Mouse (Mus musculus) lung, postnatal 36 days (tissue): ENCODE data around the gene Dse.
A peak's percentile ranks its signal among the peaks of the same experiment; 100 is the strongest.
"Not testable (repeated sequence)": the region's sequence is repeated elsewhere in the genome, so short reads cannot be mapped to it uniquely, and the experiment has no call there.

Source experiments
- DNase-seq: peaks from one replicate; pipeline ENCODE4 v3.0.0; 2022; ENCODE audit warnings: mixed read lengths

Gene Dse

DNA sequence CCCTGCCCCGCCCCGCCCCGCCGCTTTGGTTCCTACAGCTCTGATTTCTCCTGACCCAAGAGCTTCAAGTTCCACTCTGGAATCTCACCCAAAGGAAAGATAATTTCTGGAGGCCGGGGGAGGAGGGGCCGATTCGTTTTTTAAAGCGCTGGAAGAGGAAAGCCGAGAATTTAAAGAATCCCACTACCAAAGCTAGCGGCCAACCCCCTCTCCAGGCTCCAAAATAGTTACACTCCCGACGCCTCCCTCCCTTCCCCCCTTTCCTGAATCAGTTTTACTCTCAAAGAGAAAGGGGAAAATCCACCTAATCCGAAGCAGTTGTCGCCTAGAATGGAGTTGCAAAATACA lies at the start of gene Dse:
Gene Dse, minus strand, starts transcription at position 213 of the 348 bp plus-strand sequence.
- DNase-seq: peak; percentile 26

DNA sequence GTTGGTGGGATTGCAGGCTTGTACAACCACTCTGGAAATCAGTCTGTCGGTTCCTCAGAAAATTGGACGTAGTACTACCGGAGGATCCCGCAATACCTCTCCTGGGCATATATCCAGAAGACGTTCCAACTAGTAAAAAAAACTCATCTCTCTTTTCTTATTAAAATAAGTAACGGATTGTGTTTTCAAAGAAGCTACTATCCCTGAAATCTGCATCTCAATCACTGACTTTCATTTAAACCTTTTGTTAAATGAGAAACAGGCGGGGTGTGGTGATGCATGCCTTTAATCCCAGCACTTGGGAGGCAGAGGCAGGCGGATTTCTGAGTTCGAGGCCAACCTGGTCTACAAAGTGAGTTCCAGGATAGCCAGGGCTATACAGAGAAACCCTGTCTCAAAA lies 45.3 kb upstream of the Dse start:
- not testable (repeated sequence) for DNase-seq

DNA sequence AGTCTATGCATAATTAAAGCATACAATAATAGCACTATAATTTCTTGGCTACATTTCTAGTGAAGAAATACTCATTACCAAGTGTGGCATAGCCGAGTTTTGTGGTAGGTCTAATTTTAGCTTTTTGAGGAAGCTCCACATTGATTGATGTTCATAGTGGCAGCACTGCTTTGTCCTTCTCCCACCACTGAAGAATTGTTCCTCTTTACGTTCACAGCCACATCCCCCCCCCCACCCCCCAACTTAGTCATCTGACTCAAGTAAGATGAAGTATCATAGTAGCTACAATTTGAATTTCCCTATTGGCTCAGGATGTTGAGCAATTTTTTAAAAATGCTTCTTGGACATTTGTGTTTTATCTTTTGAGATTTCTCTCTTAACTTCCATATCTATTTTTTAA lies 42.1 kb upstream of the Dse start:
- peak; percentile 8 for DNase-seq

DNA sequence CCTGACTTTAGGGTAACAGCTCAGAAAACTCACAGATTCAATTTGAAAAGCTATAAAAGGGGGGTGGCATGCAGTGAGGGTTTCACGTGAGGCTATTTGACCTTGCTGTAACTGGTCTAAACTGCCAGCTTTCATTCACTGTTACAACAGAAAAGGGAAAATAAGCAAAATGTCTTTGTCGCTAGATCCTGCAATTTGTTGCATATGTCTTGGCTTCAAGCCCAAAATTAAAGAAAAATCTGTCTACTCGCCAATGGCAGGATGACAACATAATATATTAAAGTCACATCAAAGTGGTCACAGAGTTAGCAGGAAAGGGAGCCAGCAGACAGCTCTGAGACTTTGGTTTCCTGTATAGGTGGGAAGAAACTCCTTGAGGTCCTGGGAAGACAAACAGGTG lies 40.2 kb upstream of the Dse start:
- no peak for DNase-seq

DNA sequence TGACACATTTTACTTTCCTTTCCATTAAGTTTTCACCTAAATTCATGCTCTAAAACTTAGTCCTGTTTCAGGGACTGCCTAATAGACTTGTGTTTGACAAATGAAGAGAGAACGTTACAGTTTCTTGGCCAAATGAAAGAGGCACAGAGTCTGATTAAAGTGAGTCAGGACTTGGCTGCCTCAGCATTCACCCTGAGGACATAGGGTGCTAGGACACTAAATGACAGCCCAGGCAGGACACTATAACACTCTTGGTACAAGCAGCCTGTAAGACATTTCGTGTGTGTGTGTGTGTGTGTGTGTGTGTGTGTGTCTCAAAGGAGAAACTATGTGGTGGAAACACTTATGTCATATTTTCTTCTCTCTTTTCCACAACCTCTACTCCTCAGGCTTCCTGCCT lies 38.6 kb upstream of the Dse start:
- DNase-seq: peak; percentile 80

DNA sequence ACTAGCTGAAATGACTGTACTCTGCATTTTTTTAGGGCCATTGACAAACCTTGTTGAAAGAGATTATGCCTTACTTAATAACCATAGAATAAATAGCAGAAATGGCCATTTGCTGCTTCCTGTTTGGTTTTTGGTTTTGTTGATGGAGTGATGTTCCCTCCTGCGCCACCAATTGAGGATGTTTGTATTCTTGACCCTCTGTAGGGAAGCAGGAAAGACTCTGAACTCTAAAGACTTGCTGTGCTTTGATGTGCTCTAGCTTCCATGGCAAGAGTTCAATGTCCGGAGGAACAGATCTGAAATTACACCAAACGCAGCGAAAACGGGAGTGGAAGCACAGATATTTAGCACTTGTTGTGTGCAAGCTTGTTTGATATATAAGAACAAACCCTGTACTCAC lies 37.2 kb upstream of the Dse start:
- DNase-seq: peak; percentile 22

DNA sequence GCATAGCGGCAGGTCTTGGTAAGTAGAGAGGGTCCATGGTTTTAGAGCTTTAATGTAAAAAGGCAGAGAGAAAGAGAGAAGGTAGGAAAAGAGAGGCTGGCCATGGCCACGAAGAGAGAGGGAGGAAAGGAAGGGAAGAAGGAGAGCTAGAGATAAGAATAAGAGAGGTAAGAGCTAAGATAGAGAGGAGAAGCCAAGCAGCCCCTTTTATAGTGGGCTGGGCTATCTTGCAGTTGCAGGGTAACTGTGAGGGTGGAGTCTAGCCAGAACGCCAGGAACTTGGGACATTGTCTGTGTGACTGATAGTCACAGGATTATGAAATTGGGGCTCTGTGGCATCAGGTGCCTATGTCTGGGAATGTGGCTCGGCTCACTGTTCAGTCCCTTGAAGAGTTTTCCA lies 31.0 kb upstream of the Dse start:
- no peak for DNase-seq

DNA sequence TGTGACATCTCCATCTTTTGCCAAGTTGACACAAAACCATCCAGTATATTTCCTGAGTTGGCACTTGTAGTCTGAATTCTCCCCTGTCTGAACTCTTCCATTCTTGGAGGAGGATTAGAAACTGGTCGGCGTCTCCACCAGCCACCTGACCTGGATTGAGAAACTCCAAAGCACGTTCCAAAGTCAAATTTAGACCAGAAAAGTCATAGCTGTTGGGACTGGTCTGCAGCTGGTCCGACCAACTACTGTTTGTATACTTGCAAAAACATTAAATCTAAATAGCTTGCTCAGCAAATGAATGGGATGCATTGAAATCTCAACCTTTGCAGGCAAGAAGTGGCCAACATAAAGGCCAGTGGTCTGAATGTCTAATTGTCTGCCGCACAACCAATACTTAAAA lies 29.1 kb upstream of the Dse start:
- peak; percentile 49 for DNase-seq

DNA sequence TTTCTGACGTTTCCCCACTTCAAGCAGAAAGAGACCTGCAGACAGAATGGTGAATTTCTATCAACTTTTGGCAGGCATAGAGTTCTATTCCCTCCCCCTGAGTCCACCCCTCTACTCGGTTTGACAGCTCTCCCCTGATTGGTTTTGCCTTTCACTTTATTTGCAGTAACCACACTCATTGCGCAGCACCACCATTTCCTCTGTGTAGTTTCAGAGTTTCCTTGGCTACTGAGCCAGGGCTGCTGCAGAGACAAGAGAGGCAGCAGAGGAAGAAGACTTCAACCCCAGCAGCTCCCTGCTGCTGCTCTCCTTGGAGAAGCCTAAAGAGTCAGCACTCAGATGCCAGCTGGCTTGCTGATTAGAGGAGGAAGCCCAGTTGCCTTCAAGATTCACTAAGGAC lies 27.9 kb upstream of the Dse start:
- DNase-seq: peak; percentile 45

DNA sequence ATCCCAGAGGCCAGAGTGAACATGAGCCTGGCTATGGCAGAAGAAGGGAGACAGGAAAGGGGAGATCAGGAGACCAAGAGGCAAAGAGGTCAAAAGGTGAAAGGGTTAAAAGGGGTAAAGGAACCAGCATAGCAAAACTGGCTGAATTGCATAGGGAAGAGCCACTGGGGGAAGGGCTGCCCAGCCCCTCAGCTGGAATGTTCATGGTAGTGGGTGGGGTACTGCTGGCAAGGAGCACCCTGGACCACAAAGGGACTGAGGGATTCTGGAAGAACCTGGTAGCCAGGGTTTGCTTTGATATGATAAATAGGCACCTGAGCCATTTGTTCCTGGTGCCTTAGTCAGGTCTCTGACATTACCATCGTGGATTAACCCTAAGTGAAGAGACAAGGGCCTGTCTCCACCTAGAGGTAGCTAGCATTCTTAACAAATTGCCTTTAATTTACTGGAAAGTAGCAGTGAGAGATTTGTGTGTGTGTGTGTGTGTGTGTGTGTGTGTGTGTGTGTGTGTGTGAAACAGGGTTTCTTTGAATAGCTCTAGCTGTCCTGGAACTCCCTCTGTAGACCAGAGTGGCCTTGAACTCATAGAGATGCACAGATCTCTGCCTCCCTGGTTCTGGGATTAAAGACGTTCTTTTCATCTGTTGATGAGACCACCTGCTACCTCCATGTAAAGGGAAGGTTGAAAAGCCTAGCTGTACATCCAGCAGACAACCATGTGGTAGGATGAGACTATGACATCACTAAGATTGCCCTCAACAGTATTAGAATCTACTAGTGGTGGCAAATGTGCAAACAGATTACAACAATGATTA lies 26.6 kb upstream of the Dse start:
- no peak for DNase-seq

DNA sequence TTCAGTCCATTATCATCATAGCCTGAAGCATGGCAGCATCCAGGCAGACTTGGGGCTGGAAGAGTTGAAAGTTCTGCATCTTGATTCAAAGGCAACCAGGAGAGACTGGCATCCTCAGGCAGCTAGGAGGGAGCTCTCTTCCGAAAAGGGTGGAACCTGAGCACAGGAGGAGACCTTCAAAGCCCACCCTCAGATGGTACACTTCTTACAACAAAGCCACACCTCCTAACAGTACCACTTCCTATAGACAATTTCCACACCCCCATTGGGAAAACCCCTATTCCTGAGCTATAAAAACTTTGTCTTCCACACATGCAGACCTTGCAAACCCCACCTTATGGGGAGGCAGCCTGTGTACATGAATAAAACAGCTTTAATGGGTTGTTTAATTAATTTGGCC lies 25.9 kb upstream of the Dse start:
- no peak for DNase-seq

DNA sequence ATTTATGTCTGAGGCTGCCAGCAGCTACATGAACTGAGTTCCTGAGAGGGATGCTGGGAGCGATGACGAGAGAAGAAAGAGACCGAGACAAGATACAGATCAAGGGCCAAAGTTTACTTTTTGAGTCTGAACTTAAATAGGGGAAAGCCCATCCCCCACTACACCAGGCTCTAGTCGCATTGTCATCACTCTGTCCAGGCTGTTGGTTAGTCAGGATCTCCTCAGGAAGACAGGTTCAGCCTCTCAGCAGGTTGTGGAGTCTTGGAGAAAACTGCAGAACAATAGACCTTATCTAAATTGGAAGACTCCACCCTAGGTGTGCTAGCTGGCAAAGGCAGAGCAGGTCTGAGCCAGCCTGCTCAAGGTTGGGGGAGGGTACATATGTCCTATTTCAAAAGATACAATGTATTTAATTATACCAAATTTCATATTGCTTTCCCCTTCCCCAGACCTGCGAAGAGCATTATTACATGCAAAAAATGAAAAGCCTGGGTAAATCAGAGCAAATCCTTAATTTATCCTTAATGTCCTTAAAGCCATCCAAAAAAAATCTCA lies 22.7 kb upstream of the Dse start:
- no peak for DNase-seq

DNA sequence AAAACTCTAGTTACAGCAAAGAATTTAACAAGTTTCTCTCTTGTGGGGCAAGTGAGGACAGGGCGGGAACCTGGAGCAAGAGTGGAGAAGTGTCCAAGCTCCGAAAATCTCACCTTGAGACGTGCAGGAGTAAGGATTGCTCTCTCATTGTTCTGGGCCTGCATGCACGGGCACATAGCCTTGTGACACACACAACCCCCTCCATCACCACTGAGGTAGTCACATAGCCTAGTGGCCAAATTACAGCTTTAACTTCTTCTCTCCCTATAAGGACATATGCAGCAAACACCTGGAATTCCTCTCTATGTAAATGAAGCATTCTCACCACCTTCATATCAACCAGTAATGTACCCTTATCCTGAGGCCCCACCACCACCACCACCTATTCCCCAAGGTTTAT lies 22.0 kb upstream of the Dse start:
- DNase-seq: no peak

DNA sequence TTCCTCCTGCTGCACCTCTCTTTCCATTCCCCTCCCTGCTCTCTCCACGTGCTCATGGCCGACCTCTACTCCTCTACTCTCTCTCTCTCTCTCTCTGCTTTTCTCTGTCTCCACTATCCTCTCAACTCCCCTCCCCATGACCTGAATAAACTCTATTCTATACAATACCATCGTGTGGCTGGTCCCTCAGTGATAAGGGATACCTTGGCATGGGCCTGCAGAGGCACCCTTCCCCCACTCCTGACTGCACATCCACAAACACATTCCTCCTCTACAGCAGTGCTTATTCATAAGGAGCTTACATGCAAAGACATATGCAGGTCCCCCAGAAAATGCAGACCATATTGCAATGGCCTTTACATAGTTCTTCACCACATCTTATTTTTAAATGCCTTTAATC lies 16.1 kb upstream of the Dse start:
- no peak for DNase-seq

DNA sequence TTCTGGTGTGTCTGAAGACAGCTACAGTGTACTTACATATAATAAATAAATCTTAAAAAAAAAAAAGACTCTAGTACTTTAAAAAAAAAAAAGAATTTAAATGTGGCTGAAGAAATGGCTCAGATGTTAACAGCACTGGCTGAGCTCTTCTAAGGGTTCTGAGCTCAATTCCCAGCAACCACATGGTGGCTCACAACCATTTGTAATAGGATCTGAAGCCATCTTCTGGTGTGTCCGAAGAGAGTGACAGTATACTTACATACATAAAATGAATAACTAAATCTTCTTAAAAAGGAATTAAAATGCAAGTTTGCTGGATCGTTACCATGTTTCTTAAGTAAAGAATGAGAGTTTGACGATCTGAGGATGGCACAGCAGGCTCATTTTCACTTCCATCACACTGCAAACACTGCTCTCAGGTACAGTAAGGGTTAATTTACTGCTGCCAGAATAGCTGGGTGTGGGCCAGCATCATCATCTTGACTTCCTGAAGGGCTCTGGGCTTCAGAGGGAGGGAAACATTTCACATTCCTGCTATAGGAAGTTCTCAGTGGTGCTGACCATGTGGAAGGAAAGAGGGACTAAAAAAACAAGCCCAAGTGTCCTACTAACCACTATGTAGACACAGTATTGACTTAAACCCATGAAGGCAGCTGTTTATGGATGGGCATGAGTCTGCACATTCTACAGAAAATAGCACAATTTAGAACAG lies 14.6 kb upstream of the Dse start:
- DNase-seq: no peak

DNA sequence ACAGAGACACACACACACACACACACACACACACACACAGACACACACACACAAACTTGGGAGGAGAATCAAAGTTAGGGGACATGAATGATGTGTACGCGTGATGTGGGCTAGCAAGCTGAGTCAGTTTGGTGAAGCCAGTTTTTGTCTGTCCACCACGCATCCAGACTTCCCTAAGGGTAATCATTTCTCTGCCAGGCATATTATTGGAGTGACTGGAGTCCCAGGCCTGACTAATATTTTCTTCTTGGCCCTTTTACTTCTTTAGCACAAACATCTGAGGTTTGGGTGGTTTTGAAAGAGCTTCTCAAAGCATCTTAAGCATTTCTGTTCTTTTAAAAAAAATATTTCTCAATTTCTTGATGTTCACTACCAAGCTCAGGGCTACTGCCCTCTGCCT lies 10.7 kb upstream of the Dse start:
- no peak for DNase-seq

DNA sequence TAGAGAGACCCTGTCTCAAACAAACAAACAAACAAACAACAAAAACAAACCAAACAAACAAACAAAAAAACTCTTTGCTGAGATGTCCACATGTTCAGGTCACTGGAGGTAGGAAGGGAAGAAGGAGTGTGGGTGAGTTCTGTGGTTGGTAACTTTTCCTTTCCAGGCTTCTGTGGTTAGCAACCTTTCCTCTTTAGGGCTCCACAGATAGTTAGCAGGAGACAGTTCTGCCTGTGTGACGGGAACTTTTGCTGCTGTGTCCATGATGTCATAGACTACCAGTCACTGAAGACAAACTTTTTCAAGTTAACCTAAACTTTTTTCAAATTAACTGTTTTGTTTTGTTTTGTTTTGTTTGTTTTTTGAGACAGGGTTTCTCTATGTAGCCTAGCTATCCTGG lies 8.2 kb upstream of the Dse start:
- no peak for DNase-seq

DNA sequence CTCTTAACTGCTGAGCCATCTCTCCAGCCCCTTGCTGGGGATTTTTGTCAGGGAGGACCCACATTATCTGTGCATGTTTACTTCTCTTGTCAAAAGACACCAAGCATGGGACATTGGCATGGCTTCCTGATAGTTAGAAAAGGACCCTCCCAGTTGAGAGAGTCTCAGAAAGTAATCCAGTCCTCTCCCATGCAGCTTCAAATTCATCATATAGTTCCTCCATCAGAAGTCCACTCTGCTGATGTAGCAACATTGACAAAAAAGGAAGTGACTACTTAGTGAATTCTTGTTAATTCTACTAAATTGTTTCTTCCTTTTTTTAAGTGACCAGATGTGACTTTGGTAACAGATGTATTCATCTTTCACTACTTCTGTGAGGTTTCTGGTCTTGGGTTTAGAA lies 2.4 kb upstream of the Dse start:
- no peak for DNase-seq

DNA sequence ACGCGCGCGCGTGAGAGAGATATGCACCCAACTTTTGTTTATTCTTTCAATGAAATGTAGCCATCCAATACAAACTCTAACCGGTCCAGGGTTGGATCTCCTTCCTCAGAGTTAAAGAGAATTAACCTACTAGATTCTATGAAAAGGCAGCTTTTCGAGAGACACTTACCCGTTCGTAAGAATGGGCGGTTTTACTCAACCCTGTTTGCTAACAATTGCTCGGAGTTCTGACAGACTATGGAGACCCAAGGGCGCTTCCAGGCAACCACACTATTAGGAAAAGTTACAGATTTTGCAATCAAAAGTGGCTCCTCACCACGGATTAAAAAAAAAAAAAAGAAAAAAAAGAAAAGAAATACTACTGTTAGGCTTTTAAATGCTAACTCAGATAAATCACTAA lies 516 bp upstream of the Dse start:
- DNase-seq: peak; percentile 46

DNA sequence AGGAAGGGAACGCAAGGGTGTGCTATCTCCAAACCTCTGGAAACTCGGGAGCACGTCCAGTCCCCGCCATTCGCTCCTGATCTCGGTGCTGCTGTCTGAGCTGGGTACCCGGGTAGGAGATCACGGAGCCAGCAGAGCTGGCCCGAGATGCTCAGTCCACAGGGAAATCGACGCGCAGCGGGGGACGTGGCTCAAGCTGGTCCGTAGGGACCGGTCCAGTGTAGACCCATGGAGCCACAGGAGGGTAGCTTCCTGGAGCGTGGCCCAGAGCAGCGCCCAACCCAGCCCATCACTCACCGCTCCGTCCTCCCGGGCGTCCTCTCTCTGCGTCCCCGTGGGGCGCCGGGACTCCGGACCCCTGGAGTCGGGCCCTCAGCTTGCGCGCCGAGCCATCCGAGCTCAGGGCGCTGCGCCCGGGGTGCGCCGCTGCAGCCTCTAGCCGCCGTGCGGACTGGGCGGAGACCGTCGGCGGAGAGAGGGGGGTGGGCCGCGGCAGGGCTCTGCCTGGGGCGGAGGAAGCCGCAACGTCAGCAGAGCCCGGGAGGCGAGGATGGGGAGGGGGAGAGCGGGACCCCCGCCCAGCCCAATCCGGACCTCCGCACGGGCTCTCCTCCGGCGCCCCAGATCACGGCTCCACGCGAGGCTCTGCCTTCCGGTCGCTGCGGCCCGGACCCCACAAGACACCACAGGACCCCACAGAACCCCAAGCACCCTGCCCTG lies 572 bp downstream of the Dse start:
- DNase-seq: peak; percentile 63

DNA sequence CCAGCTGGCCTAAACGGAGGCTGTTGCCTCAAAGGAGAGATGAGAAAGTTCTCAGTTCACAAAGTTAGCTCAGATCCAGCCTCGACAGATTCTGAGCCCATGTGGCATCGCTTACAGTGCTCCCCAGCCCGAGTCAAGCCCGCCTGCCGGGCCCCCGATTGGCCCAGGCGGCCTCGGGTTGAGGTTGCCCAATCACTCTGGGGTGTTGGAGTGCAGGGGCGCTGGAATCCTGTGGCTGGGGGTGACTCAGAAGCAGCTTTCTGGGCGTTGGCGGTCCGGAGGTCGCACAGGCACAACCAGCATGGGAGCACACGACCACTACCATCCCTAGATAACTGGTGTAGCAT lies 1.1 kb downstream of the Dse start:
- peak; percentile 59 for DNase-seq

DNA sequence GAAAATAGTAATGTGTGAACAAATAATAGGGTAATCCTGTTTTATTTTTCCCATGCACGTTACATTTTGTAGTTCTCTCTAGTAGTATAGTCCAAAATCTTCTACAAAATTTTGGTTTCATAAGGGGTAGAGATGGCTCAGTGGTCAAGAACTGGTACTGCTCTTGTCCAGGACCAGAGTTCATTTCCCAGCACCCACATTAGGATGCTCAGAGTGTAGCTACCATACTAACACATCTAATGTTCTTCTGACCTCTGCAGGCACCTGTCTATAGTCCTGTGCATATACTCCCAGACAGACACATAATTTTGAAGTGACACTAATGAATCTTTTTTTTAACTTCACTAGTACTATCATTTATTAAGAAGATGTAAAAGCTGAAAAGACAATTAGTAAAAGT lies 1.7 kb downstream of the Dse start:
- no peak for DNase-seq

DNA sequence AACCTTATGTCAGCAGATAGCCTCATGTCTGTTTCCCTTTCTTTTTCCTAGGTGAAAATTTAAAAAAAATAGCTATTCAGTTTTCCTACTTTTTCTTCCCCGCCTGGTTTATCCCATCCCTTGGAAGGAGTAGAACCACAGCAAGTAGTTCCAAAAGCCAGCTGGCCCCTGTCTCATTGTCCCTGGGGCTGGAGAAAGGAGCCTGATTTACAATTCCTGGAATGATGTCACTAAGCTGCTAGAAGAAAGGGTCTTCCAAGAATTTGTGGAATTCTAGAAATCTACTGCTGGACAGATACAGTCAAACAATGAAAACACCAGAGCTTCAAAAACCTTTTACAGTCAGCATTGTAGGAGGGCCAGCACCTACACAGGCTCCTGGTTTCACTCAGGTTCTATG lies 6.8 kb downstream of the Dse start:
- DNase-seq: no peak

DNA sequence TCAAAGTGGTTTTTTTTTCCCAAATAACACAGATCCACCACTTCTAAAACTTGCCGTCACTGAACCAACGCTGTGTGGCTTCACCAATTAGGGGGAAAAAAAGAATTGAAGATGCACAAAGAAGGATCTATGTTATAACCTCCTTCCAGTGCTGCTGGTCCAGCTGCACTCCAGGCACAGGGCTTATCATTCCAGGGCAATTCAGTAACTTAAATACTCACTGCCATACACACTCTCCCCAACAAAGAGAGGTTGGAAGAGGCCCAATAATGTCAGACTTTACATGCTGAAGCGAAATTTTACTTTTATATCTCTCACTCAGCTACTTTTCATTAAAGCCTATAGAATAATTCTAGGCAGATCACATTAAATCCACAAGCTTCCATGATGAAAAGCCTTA lies 8.9 kb downstream of the Dse start:
- DNase-seq: no peak
